Mouse (Mus musculus): ENCODE data around the gene Kars.

The Kars gene

GRCm38 (mm10) chr8:111978147-111978546, 33.0 kb downstream of the Kars start:
- no peak for DNase-seq

GRCm38 (mm10) chr8:111976326-111976725, 34.8 kb downstream of the Kars start:
- DNase-seq, result no peak

GRCm38 (mm10) chr8:111975706-111976105, 35.4 kb downstream of the Kars start:
- no peak for DNase-seq

GRCm38 (mm10) chr8:111974138-111974537, 37.0 kb downstream of the Kars start:
- no peak for DNase-seq

GRCm38 (mm10) chr8:111968991-111969390, 42.1 kb downstream of the Kars start:
- no peak for DNase-seq

GRCm38 (mm10) chr8:111968541-111968940, 42.6 kb downstream of the Kars start:
- DNase-seq, result no peak

GRCm38 (mm10) chr8:111967246-111967870, 43.8 kb downstream of the Kars start:
- no peak for DNase-seq

- no peak for DNase-seq
These were observed 46.1 kb downstream of the Kars start for GRCm38 (mm10) chr8:111964849-111965561.

- no peak for DNase-seq
These were observed 46.8 kb downstream of the Kars start for GRCm38 (mm10) chr8:111964351-111964750.

- DNase-seq, result no peak
These were observed 47.6 kb downstream of the Kars start for GRCm38 (mm10) chr8:111963546-111963945.

GRCm38 (mm10) chr8:111963091-111963490, 48.0 kb downstream of the Kars start:
- DNase-seq, result no peak

GRCm38 (mm10) chr8:111962589-111962988, 48.5 kb downstream of the Kars start:
- DNase-seq, result no peak

GRCm38 (mm10) chr8:111961330-111961729, 49.8 kb downstream of the Kars start:
- DNase-seq, result no peak

- no peak for DNase-seq
These were observed 50.4 kb downstream of the Kars start for GRCm38 (mm10) chr8:111960591-111961321.

GRCm38 (mm10) chr8:111957231-111957630, 53.9 kb downstream of the Kars start:
- DNase-seq, result no peak

GRCm38 (mm10) chr8:111955879-111956278, 55.2 kb downstream of the Kars start:
- DNase-seq, result no peak

GRCm38 (mm10) chr8:111954844-111955594, 56.1 kb downstream of the Kars start:
- no peak for DNase-seq

GRCm38 (mm10) chr8:111951936-111952335, 59.2 kb downstream of the Kars start:
- no peak for DNase-seq

- no peak for DNase-seq
These were observed 59.8 kb downstream of the Kars start for GRCm38 (mm10) chr8:111951317-111951716.

- no peak for DNase-seq
These were observed 60.3 kb downstream of the Kars start for GRCm38 (mm10) chr8:111950846-111951245.

- no peak for DNase-seq
These were observed 63.2 kb downstream of the Kars start for GRCm38 (mm10) chr8:111947954-111948353.

GRCm38 (mm10) chr8:111947144-111947543, 64.0 kb downstream of the Kars start:
- no peak for DNase-seq

- no peak for DNase-seq
These were observed 67.6 kb downstream of the Kars start for GRCm38 (mm10) chr8:111943544-111943943.
